Mouse (Mus musculus) ES-Bruce4 (cell line): Measurements from ENCODE around the gene Vmn2r7. TPM values are rescaled to one million over a fixed set of nuclear protein-coding genes. Genes with fewer than 3 reads are reported as not detected.
"Not testable (repeated sequence)": the region's sequence is repeated elsewhere in the genome, so short reads cannot be mapped to it uniquely, and the experiment has no call there.

Experiments
- H3K27ac ChIP-seq: 2 replicates; pipeline ENCODE4 v1.5.1; 2012; ENCODE audit warnings: low read length, inconsistent platforms; ENCODE audit not compliant: insufficient read depth
- H3K27me3 ChIP-seq: 2 replicates; pipeline ENCODE4 v1.6.1; 2012; ENCODE audit warnings: mild to moderate bottlenecking, low read length, inconsistent platforms; ENCODE audit not compliant: control insufficient read depth, poor library complexity, insufficient read depth, severe bottlenecking
- H3K36me3 ChIP-seq: 2 replicates; pipeline ENCODE4 v1.6.1; 2012; ENCODE audit warnings: inconsistent platforms, mild to moderate bottlenecking, low read length, moderate library complexity; ENCODE audit not compliant: control insufficient read depth, poor library complexity, insufficient read depth, severe bottlenecking
- H3K4me1 ChIP-seq: one replicate; pipeline ENCODE4 v1.8.1; 2011; ENCODE audit warnings: low read length; ENCODE audit not compliant: control insufficient read depth, insufficient read depth
- H3K4me3 ChIP-seq: 2 replicates; pipeline ENCODE4 v1.5.1; 2011; ENCODE audit warnings: low read depth, mild to moderate bottlenecking, low read length
- H3K9ac ChIP-seq: 2 replicates; pipeline ENCODE4 v1.6.1; 2012; ENCODE audit warnings: low read depth, mild to moderate bottlenecking, inconsistent platforms; ENCODE audit not compliant: poor library complexity, severe bottlenecking
- H3K9me3 ChIP-seq: replicated peaks from 2 replicates; pipeline ENCODE4 v1.6.1; 2012; ENCODE audit warnings: mild to moderate bottlenecking, low read length, inconsistent platforms; ENCODE audit not compliant: control insufficient read depth, poor library complexity, insufficient read depth, severe bottlenecking
- CTCF ChIP-seq: IDR thresholded peaks from one replicate; pipeline ENCODE4 v1.8.1; 2011; ENCODE audit warnings: low read depth, low read length
- EP300 ChIP-seq: IDR thresholded peaks from 2 replicates; pipeline ENCODE4 v1.6.1; 2011; ENCODE audit warnings: low read depth, low read length; ENCODE audit not compliant: insufficient read depth
- POLR2A ChIP-seq: IDR thresholded peaks from one replicate; pipeline ENCODE4 v1.8.1; 2011; ENCODE audit warnings: low read length; ENCODE audit not compliant: insufficient read depth
- polyA plus RNA-seq: library from polyadenylated mRNA; stranded (reverse); fragments of >200 nt; gene quantifications from 2 replicates; pipeline ENCODE4 v1.2.4, GENCODE M21; 2011; ENCODE audit warnings: low read depth; ENCODE audit not compliant: missing spikeins, insufficient read depth, insufficient read length

Gene Vmn2r7
- polyA plus RNA-seq, 1 experiment, result not detected

- no peaks in the 10 kb centered on the region for H3K9me3 ChIP-seq
- no peak overlapping the region for H3K27ac ChIP-seq
- H3K36me3 ChIP-seq, result no peaks in the 10 kb centered on the region
- TF ChIP-seq CTCF, result no peak
- TF ChIP-seq EP300, result no peak
- no peak for TF ChIP-seq POLR2A
- no peak overlapping the region for H3K9ac ChIP-seq
- no peaks in the 10 kb centered on the region for H3K4me1 ChIP-seq
- no peak overlapping the region for H3K4me3 ChIP-seq
- H3K27me3 ChIP-seq, result no peaks in the 10 kb centered on the region
Observed at GRCm38 (mm10) chr3:64831134-64831533, 13.4 kb downstream of the Vmn2r7 start.

DNA sequence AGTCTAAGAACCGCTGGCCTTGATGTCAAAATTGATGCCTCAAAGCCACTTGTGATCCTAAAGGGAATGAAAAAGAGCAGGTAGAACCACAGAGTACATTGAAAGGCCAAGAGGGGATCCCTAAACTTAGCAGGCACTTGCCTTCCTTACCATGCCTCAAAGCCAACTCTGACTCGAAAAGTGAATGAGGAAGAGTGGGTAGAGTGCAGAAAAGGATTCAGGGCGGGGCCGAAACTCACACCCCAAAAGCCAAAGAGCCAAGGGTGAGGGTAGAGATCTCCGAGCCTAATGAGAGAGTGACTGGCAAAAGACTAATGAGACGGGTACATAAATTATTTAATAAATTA, 53.3 kb downstream of the Vmn2r7 start:
- Histone ChIP-seq H3K27me3 (no peaks in the 10 kb centered on the region), H3K4me1 (no peaks in the 10 kb centered on the region), H3K9ac (no peak overlapping the region), H3K27ac (no peak overlapping the region), H3K36me3 (no peaks in the 10 kb centered on the region), H3K4me3 (no peak overlapping the region), H3K9me3 (peaks cover 5% of the 10 kb centered on the region; the same call in 1 of the 2 replicates)
- TF ChIP-seq EP300, result no peak
- no peak for TF ChIP-seq CTCF
- TF ChIP-seq POLR2A, result no peak

DNA sequence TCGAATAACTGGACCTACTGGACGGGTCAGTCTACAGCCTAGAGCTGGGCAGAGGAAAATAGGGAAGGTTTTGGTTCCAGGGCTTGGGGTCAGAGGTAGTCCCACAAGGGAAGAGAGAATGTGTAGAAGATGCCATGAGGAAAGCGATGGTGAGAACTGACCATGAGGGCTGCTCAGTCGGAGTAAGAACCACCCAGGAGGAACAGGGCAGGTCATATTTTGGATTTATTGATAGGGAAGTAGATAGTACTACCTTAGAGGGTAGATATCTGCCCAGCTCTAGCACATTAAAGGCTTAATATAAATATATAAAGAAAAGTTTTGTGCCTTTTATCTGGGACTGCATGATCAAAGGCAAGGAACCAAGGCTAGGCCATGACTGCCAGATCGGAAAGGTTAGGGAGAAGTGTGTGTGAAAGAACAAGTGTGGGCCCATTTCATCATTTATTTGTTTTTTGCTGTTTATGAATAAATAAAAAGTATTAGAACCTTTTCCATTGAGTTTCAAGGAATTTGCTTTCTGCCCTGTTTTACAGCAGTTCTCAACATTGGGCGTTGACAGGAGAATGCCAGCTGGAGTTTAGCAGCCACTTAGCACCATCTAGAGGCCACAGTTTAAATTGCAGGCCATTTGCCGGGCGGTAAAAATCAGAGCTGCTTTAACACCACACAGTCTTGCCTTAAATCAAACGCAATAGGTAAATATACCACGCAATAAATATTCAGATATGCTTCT, 53.9 kb downstream of the Vmn2r7 start:
- Histone ChIP-seq H3K27ac (no peak overlapping the region), H3K27me3 (no peaks in the 10 kb centered on the region)
- TF ChIP-seq EP300, result no peak
- no peak for TF ChIP-seq POLR2A
- peak; percentile 61 for TF ChIP-seq CTCF

DNA sequence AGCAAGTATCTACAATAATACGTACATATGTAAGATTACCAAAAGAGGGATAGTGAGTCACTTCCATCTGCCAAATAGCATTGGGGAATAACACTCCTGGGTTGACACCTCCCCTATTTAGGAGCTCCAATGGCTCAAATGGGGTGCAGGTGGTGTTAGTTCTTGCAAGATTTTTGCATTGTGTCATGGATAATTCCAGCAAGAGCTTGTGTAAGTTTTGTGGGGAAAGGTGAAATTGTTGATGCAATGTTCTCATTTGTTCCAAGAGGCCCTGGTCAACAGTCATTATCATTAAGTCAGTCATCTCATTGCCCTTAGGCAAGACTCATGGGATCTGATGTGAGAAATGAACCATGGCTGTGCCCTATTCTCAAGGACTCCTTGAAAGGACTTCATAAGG, 61.7 kb downstream of the Vmn2r7 start:
- H3K4me1 ChIP-seq, result no peaks in the 10 kb centered on the region
- no peak overlapping the region for H3K4me3 ChIP-seq
- no peak overlapping the region for H3K9ac ChIP-seq
- no peaks in the 10 kb centered on the region for H3K27me3 ChIP-seq
- H3K9me3 ChIP-seq, result no peaks in the 10 kb centered on the region
- TF ChIP-seq EP300 (no peak), POLR2A (no peak), CTCF (no peak)
- no peak overlapping the region for H3K27ac ChIP-seq
- no peaks in the 10 kb centered on the region for H3K36me3 ChIP-seq

More for the DNA sequence above, 53.9 kb downstream of the Vmn2r7 start:
- Histone ChIP-seq H3K4me3 (no peak overlapping the region), H3K36me3 (no peaks in the 10 kb centered on the region), H3K9me3 (peaks cover 5% of the 10 kb centered on the region; the same call in 1 of the 2 replicates), H3K4me1 (no peaks in the 10 kb centered on the region), H3K9ac (no peak overlapping the region)

- Histone ChIP-seq H3K27me3 (no peaks in the 10 kb centered on the region; the same call in 1 of the 2 replicates), H3K9ac (no peak overlapping the region), H3K27ac (no peak overlapping the region), H3K4me1 (no peaks in the 10 kb centered on the region), H3K9me3 (no peaks in the 10 kb centered on the region), H3K4me3 (no peak overlapping the region), H3K36me3 (no peaks in the 10 kb centered on the region)
- TF ChIP-seq POLR2A (no peak), EP300 (no peak), CTCF (no peak)
Observed at GRCm38 (mm10) chr3:64772132-64772531, 72.4 kb downstream of the Vmn2r7 start.

GRCm38 (mm10) chr3:64756145-64756544, 88.4 kb downstream of the Vmn2r7 start:
- TF ChIP-seq CTCF (no peak), POLR2A (no peak), EP300 (no peak)
- H3K36me3 ChIP-seq, result no peaks in the 10 kb centered on the region
- H3K4me3 ChIP-seq, result no peak overlapping the region
- H3K27me3 ChIP-seq, result no peaks in the 10 kb centered on the region
- no peak overlapping the region for H3K9ac ChIP-seq
- no peaks in the 10 kb centered on the region for H3K4me1 ChIP-seq
- no peaks in the 10 kb centered on the region for H3K9me3 ChIP-seq
- no peak overlapping the region for H3K27ac ChIP-seq

GRCm38 (mm10) chr3:64727187-64727970, 117.2 kb downstream of the Vmn2r7 start:
- H3K36me3 ChIP-seq, H3K4me3 ChIP-seq, H3K9me3 ChIP-seq, H3K4me1 ChIP-seq, H3K27me3 ChIP-seq, H3K9ac ChIP-seq, H3K27ac ChIP-seq: not testable (repeated sequence)

DNA sequence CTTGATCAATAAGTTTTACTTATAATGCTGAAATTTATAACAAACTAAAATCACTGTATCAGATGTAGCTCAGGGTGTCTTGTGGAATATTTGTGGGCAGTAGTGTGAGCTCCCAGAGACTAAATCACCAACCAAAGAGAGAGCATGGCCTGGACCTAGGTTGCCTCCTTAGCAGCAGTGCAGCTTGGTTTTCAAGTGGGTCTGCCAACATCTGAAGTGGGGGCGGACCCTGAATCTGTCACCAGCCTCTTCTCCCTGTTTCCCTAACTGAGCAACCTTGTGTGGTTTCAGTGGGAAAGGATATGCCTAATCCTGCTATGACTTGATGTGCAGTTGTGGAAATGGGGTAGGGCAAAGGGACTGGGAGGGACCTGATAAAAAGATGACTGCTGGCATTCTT, 118.8 kb downstream of the Vmn2r7 start:
- H3K9ac ChIP-seq, H3K9me3 ChIP-seq, H3K27me3 ChIP-seq, H3K36me3 ChIP-seq, H3K4me1 ChIP-seq, H3K4me3 ChIP-seq, H3K27ac ChIP-seq: not testable (repeated sequence)
